Mouse (Mus musculus) forebrain, embryonic 14.5 days (tissue): ENCODE measurements at regions not wholly inside any gene's neighbourhood (a gene's known extent, or its start where the extent isn't known, plus 50 kb on each side); places are given as distances from the start of the nearest gene placed in this dataset.

Experiments
- ATAC-seq: fragments of 200-750 bp; cut with Nextera tagmentation; 2 replicates; pipeline ENCODE4 v1.8.0; 2017; ENCODE audit warnings: mild to moderate bottlenecking, moderate library complexity
- DNase-seq: peaks from one replicate; pipeline ENCODE4 v3.0.0-alpha.2; 2015; ENCODE audit warnings: low spot score
- H3K27ac ChIP-seq: fragments of 300-500 bp; sonication (generic); 2 replicates; pipeline ENCODE4 v1.5.1; 2014; ENCODE audit warnings: low read depth, mild to moderate bottlenecking, control low read depth, low read length, moderate library complexity
- H3K27me3 ChIP-seq: fragments of 300-500 bp; sonication (generic); replicated peaks from 2 replicates; pipeline ENCODE4 v1.6.1; 2014; ENCODE audit warnings: low read length, control low read depth, mixed read lengths; ENCODE audit not compliant: control insufficient read depth, insufficient read depth
- H3K36me3 ChIP-seq: fragments of 300-500 bp; sonication (generic); 2 replicates; pipeline ENCODE4 v1.6.1; 2014; ENCODE audit warnings: low read length, control low read depth; ENCODE audit not compliant: control insufficient read depth, insufficient read depth
- H3K4me1 ChIP-seq: fragments of 300-500 bp; sonication (generic); 2 replicates; pipeline ENCODE4 v1.6.1; 2014; ENCODE audit warnings: antibody characterized with exemption, low read length, control low read depth; ENCODE audit not compliant: control insufficient read depth, insufficient read depth
- H3K4me2 ChIP-seq: fragments of 300-500 bp; sonication (generic); 2 replicates; pipeline ENCODE4 v1.6.1; 2014; ENCODE audit warnings: mild to moderate bottlenecking, control low read depth, low read length
- H3K4me3 ChIP-seq: fragments of 300-500 bp; sonication (generic); 2 replicates; pipeline ENCODE4 v1.5.1; 2014; ENCODE audit warnings: low read depth, low read length, control low read depth
- H3K9ac ChIP-seq: fragments of 300-500 bp; sonication (generic); 2 replicates; pipeline ENCODE4 v1.6.1; 2014; ENCODE audit warnings: mild to moderate bottlenecking, low read length, control low read depth, moderate library complexity
- H3K9me3 ChIP-seq: fragments of 300-500 bp; sonication (generic); replicated peaks from 2 replicates; pipeline ENCODE4 v1.6.1; 2016; ENCODE audit warnings: low read length, control low read depth, mixed read lengths; ENCODE audit not compliant: control insufficient read depth
- WGBS: fragments of 180-500 bp; shearing (Covaris S2); extraction: QIAGEN DNeasy Blood & Tissue Kit; methylation state at CpG from one replicate; pipeline ENCODE4 v1.1.7; 2014; 5-methylcytosine and 5-hydroxymethylcytosine counted together

DNA sequence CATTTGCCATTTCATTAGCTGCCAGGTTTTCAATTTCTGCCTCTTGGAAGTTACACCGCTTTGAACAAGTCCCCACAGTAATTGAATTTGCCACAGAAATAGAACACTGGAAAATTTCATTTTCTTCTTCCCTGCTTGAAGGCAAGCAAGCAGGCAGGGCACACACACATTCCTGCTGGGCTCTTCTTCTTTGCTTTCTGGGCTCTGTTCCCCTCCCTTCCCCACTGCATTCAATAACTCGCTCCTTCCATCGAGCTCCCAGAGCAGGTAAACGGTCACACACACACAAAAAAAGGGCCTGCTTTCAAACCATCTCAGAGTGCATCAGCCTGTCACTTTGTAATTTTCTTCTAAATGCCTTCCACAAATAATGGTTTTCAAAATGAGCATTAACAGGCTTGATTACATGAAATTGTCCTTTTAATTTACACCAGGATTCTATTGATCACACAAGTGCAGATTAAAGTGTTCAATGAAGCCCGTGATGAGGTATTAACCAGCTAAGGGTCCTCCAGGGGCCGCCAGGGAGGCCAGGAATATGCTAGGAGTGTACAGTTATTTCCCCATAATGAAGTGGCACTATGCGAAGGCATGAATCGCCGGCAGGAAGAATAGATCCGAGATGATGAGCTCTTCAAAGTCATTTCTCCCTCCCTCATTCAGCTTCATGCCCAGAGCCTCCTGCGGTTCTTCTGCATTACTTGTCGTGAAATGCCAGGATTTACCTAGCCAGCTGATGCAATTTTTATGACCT, 186.8 kb downstream of the Gpat3 start:
- Histone ChIP-seq H3K27me3 (no peaks in the 10 kb centered on the region), H3K9ac (no peak overlapping the region), H3K9me3 (no peaks in the 10 kb centered on the region), H3K4me2 (no peak overlapping the region), H3K27ac (no peak overlapping the region; the same call in 1 of the 2 replicates), H3K36me3 (no peaks in the 10 kb centered on the region), H3K4me3 (no peak overlapping the region), H3K4me1 (no peaks in the 10 kb centered on the region)
- 42% methylated on average over 12 of the region's 12 CpGs for WGBS
- DNase-seq (peak; percentile 32), ATAC-seq (0 out of 2 replicates have a peak, but pooled peaks have one; percentile 26)

DNA sequence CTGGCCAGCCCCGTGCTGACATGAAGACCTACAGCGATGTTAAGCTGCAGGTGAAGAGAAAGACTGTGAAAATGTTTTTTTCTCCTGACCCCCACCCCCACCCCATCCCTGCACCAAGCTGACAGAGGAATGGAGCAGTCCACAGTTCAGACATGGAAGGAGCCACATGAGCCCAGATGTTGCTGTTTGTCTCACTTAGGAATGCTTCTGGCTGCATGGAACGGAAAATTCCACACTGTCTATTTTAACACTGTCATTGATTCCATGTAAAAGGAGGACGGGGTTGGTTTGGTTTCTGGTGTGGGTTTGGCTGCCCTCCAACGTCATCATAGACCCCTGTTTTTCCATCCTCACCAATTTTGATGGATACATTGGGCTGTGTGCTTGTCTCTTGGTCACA, 179.3 kb downstream of the Gpat3 start:
- peaks cover 2% of the 10 kb centered on the region for H3K4me1 ChIP-seq
- no peak overlapping the region for H3K27ac ChIP-seq
- H3K27me3 ChIP-seq, result no peaks in the 10 kb centered on the region
- H3K36me3 ChIP-seq, result no peaks in the 10 kb centered on the region
- H3K4me3 ChIP-seq, result no peak overlapping the region
- no peak overlapping the region for H3K4me2 ChIP-seq
- DNase-seq (no peak), ATAC-seq (no peak)
- 90% methylated on average over 5 of the region's 5 CpGs for WGBS
- no peak overlapping the region for H3K9ac ChIP-seq
- no peaks in the 10 kb centered on the region for H3K9me3 ChIP-seq

DNA sequence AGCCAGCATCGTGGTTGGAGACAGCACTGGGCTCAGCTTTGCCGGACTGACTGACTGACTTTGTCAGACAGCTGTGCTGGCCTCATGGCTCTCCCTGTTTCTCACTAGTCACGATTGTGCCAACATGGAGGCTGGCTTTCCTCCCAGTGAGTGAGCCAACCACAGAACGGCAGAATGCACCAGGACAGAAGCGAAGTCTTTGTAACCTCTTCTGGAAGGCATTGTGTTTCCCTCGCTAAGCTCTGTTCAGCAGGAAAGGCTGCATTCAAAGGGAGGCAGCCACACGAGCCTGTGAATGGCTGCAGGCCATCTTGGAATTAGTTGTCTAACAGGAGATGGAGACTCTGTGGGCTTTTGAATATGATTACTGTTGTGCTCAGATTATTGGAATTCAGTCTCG, 178.3 kb downstream of the Gpat3 start:
- WGBS, result 11% methylated on average over 8 of the region's 8 CpGs
- H3K9me3 ChIP-seq, result no peaks in the 10 kb centered on the region
- no peaks in the 10 kb centered on the region for H3K27me3 ChIP-seq
- H3K9ac ChIP-seq, result no peak overlapping the region
- no peaks in the 10 kb centered on the region for H3K36me3 ChIP-seq
- peak; percentile 75 for ATAC-seq
- H3K4me3 ChIP-seq, result no peak overlapping the region
- peak; percentile 81 for DNase-seq
- H3K4me1 ChIP-seq, result peaks cover 2% of the 10 kb centered on the region
- no peak overlapping the region for H3K27ac ChIP-seq
- 0 out of 2 replicates have a peak overlapping the region, but pooled peaks have one; percentile 20 for H3K4me2 ChIP-seq

DNA sequence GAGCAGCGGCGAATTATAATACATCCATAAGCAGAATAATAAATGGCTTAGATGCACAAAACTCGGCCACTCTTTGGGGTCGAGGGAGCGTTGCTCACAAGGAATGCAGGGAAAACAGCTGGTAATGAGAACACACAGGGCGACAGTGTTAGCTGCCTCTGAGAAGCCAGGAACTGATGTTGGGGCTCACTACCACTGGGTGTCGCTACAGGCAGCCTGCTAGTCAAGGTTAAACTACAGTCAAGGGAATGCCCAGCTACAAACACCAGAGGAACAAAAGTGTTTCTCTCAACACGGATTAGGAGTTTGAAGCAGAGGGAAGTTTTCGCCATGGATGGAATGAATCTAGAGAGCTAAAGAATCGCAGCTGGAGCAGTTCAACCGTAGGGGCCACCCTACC, 175.3 kb downstream of the Gpat3 start:
- no peak overlapping the region for H3K4me3 ChIP-seq
- no peaks in the 10 kb centered on the region for H3K9me3 ChIP-seq
- peaks cover 2% of the 10 kb centered on the region for H3K4me1 ChIP-seq
- H3K27ac ChIP-seq, result no peak overlapping the region
- ATAC-seq (peak; percentile 82), DNase-seq (peak; percentile 89)
- no peaks in the 10 kb centered on the region for H3K27me3 ChIP-seq
- no peak overlapping the region for H3K4me2 ChIP-seq
- WGBS, result 6% methylated on average over 11 of the region's 11 CpGs
- H3K9ac ChIP-seq, result no peak overlapping the region
- no peaks in the 10 kb centered on the region for H3K36me3 ChIP-seq

DNA sequence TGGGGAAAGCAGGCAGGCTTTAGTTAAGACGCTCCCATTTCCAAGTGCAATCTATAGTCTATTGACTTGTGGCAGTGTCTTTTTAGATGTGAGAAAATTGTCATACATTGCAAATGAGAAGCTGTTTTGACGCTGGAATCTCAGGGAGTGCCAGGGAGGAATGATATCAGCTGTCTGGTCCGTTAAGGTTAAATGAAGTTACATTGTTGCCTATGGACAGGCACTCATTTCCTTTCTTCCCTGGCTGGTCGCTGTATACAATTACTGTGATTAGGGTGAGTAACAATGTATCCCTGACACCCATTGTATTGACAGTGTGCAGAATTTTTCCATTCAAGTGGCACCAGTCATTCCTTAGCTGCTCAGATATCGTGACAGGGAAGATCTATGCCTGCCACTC, 168.3 kb downstream of the Gpat3 start:
- Histone ChIP-seq H3K9me3 (no peaks in the 10 kb centered on the region), H3K4me3 (no peak overlapping the region), H3K27me3 (no peaks in the 10 kb centered on the region), H3K27ac (no peak overlapping the region), H3K4me1 (no peaks in the 10 kb centered on the region), H3K4me2 (no peak overlapping the region), H3K36me3 (no peaks in the 10 kb centered on the region), H3K9ac (no peak overlapping the region)
- ATAC-seq (no peak), DNase-seq (no peak)
- WGBS, result 62% methylated on average over 5 of the region's 5 CpGs

DNA sequence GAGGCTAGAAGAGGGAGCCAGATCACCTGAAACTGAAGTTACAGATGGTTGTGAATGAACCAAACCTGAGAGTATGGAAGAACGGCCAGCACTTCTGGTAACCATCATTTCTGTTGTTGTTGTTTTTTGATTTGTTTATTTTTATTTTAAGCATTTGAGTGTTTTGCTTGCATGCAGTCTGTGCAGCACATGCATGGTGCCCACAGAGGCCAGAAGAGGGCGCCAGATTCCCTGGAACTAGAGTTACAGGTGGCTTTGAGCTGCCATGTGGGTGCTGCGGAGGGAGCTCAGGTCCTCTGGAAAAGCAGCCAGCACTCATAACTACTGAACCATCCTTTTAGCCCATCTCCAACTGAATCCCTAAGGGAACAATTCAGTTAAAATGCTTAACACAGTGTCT, 159.7 kb downstream of the Gpat3 start:
- ATAC-seq (no peak), DNase-seq (no peak)
- Histone ChIP-seq H3K27me3 (no peaks in the 10 kb centered on the region), H3K4me2 (no peak overlapping the region), H3K36me3 (no peaks in the 10 kb centered on the region), H3K9me3 (no peaks in the 10 kb centered on the region), H3K4me1 (no peaks in the 10 kb centered on the region), H3K4me3 (no peak overlapping the region), H3K27ac (no peak overlapping the region), H3K9ac (no peak overlapping the region)
- WGBS, result 65% methylated on average over 3 of the region's 3 CpGs

DNA sequence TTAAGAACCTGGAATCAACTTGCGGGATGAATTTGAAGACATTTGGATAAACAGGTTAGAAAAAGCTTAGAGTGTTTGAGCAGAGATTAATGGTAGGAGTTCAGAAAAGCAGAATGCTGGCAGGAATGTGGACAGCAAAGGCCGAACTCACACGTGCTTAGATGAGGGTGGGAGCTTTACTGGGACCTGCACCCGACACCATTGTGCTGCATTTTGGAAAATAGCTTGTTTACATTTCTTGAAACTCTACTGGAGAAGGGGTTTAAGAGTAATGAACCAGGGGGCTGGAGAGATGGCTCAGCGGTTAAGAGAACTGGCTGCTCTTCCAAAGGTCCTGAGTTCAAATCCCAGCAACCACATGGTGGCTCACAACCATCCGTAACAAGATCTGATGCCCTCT, 154.9 kb downstream of the Gpat3 start:
- H3K9ac ChIP-seq, result no peak overlapping the region
- ATAC-seq, result no peak
- H3K9me3 ChIP-seq, result no peaks in the 10 kb centered on the region
- no peaks in the 10 kb centered on the region for H3K36me3 ChIP-seq
- no peak overlapping the region for H3K4me2 ChIP-seq
- no peaks in the 10 kb centered on the region for H3K4me1 ChIP-seq
- H3K27ac ChIP-seq, result no peak overlapping the region
- no peak for DNase-seq
- WGBS, result 91% methylated on average over 6 of the region's 6 CpGs
- H3K27me3 ChIP-seq, result no peaks in the 10 kb centered on the region
- H3K4me3 ChIP-seq, result no peak overlapping the region

DNA sequence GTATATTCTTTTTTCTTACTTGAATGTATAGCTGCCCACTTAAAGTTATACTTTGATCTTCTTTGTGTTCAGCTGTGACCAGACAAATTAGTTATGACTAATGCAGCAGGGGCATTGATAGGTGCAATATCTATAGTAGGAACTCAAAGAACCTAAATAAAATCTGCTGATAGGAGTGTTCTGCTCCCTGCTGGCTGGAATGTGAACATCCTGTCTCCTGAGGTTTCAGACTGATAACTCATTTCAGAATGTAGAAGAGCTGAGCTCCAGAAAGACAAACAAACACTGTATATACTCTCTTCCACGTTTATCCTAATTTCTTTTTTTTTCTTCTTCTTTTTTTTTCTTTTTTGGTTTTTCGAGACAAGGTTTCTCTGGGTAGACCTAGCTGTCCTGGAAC, 146.9 kb downstream of the Gpat3 start:
- no peak for DNase-seq
- 87% methylated on average over 2 of the region's 2 CpGs for WGBS
- no peaks in the 10 kb centered on the region for H3K4me1 ChIP-seq
- no peak overlapping the region for H3K27ac ChIP-seq
- H3K4me3 ChIP-seq, result no peak overlapping the region
- ATAC-seq, result no peak
- no peaks in the 10 kb centered on the region for H3K27me3 ChIP-seq
- no peak overlapping the region for H3K4me2 ChIP-seq
- no peak overlapping the region for H3K9ac ChIP-seq
- H3K9me3 ChIP-seq, result no peaks in the 10 kb centered on the region
- no peaks in the 10 kb centered on the region for H3K36me3 ChIP-seq

DNA sequence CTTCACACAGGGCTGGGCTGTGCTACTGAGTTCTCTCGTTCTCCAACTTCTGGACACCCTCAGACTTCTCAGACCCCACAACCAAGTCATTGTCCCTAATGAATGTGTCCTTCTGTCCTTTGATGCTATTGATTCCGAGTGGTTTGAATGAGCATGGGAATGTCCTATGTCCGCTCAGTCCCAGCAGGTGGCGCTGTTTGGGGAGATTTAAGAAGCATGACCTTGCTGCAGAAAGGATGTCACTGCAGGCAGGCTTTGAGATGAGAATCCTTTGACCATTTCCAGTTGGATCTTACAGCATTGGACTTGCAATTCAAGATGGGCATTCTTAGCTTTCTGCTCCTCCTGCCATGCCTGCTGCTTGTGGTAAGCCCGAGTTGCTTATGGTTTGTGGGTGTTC, 146.1 kb downstream of the Gpat3 start:
- H3K27me3 ChIP-seq, result no peaks in the 10 kb centered on the region
- H3K4me2 ChIP-seq, result no peak overlapping the region
- H3K4me3 ChIP-seq, result no peak overlapping the region
- no peaks in the 10 kb centered on the region for H3K4me1 ChIP-seq
- no peak overlapping the region for H3K27ac ChIP-seq
- WGBS, result 19% methylated on average over 5 of the region's 5 CpGs
- ATAC-seq (no peak), DNase-seq (peak; percentile 53)
- no peak overlapping the region for H3K9ac ChIP-seq
- no peaks in the 10 kb centered on the region for H3K36me3 ChIP-seq
- H3K9me3 ChIP-seq, result no peaks in the 10 kb centered on the region
